Mouse (Mus musculus) thymus, postnatal 0 days (tissue): Measurements from ENCODE around the gene Csde1. TPM values are rescaled to one million over a fixed set of nuclear protein-coding genes. Genes with fewer than 3 reads are reported as not detected.

Experiments
- DNase-seq: peaks from one replicate; pipeline ENCODE4 v3.0.0-alpha.2; 2015; ENCODE audit warnings: low spot score
- polyA plus RNA-seq: library from polyadenylated mRNA; unstranded; fragments of >200 nt; fragmentation: Nextera tagmentation; extraction: Ambion mirVana; gene quantifications from 2 replicates; pipeline ENCODE4 v1.2.1, GENCODE M21; 2015

The Csde1 gene
- polyA plus RNA-seq, 1 experiment from 2014 or later = 243 TPM

- peak; percentile 93 for DNase-seq
Observed at GRCm38 (mm10) chr3:103058207-103059157, 38.3 kb downstream of the Csde1 start, which contains the start of gene Nras. TSS of gene Nras (plus strand) at chr3:103058285.

GRCm38 (mm10) chr3:103066927-103067326 lies 46.7 kb downstream of the Csde1 start:
- no peak for DNase-seq

- DNase-seq = no peak
Observed at GRCm38 (mm10) chr3:103068971-103069370, 48.7 kb downstream of the Csde1 start.

GRCm38 (mm10) chr3:103073771-103074170 lies 53.5 kb downstream of the Csde1 start, which contains the start of gene Ampd1:
TSS of gene Ampd1 (plus strand) at chr3:103074014.
- DNase-seq = no peak

- no peak for DNase-seq
Observed at GRCm38 (mm10) chr3:103075871-103076270, 55.6 kb downstream of the Csde1 start.

- DNase-seq = no peak
Observed at GRCm38 (mm10) chr3:103076476-103076875, 56.2 kb downstream of the Csde1 start.

- no peak for DNase-seq
Observed at GRCm38 (mm10) chr3:103079301-103079700, 59.1 kb downstream of the Csde1 start.

GRCm38 (mm10) chr3:103081051-103081450 lies 60.8 kb downstream of the Csde1 start:
- no peak for DNase-seq

- DNase-seq = no peak
Observed at GRCm38 (mm10) chr3:103081861-103082453, 61.7 kb downstream of the Csde1 start.

GRCm38 (mm10) chr3:103082761-103083160 lies 62.5 kb downstream of the Csde1 start:
- DNase-seq = no peak

GRCm38 (mm10) chr3:103085986-103086385 lies 65.8 kb downstream of the Csde1 start:
- no peak for DNase-seq

- peak; percentile 78 for DNase-seq
Observed at GRCm38 (mm10) chr3:103091753-103092152, 71.5 kb downstream of the Csde1 start.

- no peak for DNase-seq
Observed at GRCm38 (mm10) chr3:103098662-103099061, 78.4 kb downstream of the Csde1 start.

- DNase-seq = peak; percentile 36
Observed at GRCm38 (mm10) chr3:103099667-103100066, 79.4 kb downstream of the Csde1 start.

GRCm38 (mm10) chr3:103100735-103101134 lies 80.5 kb downstream of the Csde1 start:
- DNase-seq = peak; percentile 52

- DNase-seq = no peak
Observed at GRCm38 (mm10) chr3:103101194-103101593, 81.0 kb downstream of the Csde1 start.

- no peak for DNase-seq
Observed at GRCm38 (mm10) chr3:103101909-103102308, 81.7 kb downstream of the Csde1 start.

GRCm38 (mm10) chr3:103102454-103103390 lies 82.5 kb downstream of the Csde1 start, which contains the start of gene Dennd2c:
TSS of gene Dennd2c (plus strand) at chr3:103102604.
- peak; percentile 89 for DNase-seq
